Mouse (Mus musculus) common myeloid progenitor, adult 5-6 weeks (primary cell): ENCODE data around the gene Fam89a. TPM values are rescaled to one million over a fixed set of nuclear protein-coding genes. Genes with fewer than 3 reads are reported as not detected.

ENCODE experiments used
- ATAC-seq: replicated peaks from 2 replicates; pipeline ENCODE4 v1.8.0; 2016; ENCODE audit warnings: low read depth, mild to moderate bottlenecking, moderate TSS enrichment, inconsistent platforms; ENCODE audit not compliant: poor library complexity, severe bottlenecking
- total RNA-seq: library from RNA; stranded (forward); fragments of 200-1000, 187-1606 nt; gene quantifications from 2 replicates; pipeline ENCODE4 v1.2.3, GENCODE M21; 2017

Fam89a gene
- total RNA-seq, 1 experiment from 2014 or later, result not detected

GRCm38 (mm10) chr8:124695424-124696100 is 56.1 kb downstream of the Fam89a start:
- no peak for ATAC-seq

DNA sequence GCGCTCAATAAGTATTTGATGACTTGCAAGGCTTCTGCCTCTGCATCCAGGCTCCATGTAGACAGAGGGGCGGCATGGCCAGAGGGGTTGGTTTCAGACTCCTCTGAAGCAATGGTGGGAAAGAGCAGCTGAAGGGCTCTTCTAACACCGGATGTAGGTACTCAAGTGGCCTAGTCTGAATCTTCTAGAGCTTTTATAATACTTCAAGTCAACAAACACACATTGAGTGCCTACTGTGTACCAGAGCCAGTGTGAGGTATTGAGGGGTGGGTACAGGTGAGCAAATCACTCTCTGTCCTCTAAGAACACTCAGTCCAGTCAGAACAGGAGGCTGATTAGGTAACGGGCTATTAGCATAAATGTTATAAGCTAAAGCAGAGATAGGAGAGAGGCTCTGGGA is 59.9 kb downstream of the Fam89a start:
- ATAC-seq, result no peak

Other genes starting within 250 kb of the Fam89a start
- 14.6 and 24.1 TPM in 2 replicates for gene Cog2, start 231.1 kb downstream of the Fam89a start, total RNA-seq
- gene Agt, start 182.1 kb downstream of the Fam89a start, total RNA-seq, result 0.27 TPM in 1 of 2 replicates, not detected in the other
- not detected in 2 replicates for gene Capn9, start 175.7 kb downstream of the Fam89a start, total RNA-seq
- gene 2310022B05Rik, start 88.5 kb downstream of the Fam89a start, total RNA-seq, result 3.3 and 5.4 TPM in 2 replicates
- gene Ttc13, start 29.8 kb downstream of the Fam89a start, total RNA-seq, result 43.7 and 50.6 TPM in 2 replicates
- 3.3 and 5.5 TPM in 2 replicates for gene Arv1, start 29.7 kb downstream of the Fam89a start, total RNA-seq
- gene Trim67, start 41.3 kb upstream of the Fam89a start, total RNA-seq, result not detected in 2 replicates
- gene Gnpat, start 111.2 kb upstream of the Fam89a start, total RNA-seq, result 69.3 and 90.7 TPM in 2 replicates
- gene 2810004N23Rik, start 111.3 kb upstream of the Fam89a start, total RNA-seq, result 69.2 and 77.3 TPM in 2 replicates
- gene Exoc8, start 145.9 kb upstream of the Fam89a start, total RNA-seq, result 15.2 and 16.2 TPM in 2 replicates
- gene Sprtn, start 146.1 kb upstream of the Fam89a start, total RNA-seq, result 25.7 and 26.8 TPM in 2 replicates
- gene Egln1, start 197.5 kb upstream of the Fam89a start, total RNA-seq, result 19.4 and 24.8 TPM in 2 replicates